Mouse (Mus musculus) cerebellum, adult 2 months (tissue): ENCODE measurements around the gene Hoxd4.

Experiments
- CTCF ChIP-seq: fragments of 200-500 bp; IDR thresholded peaks from 2 replicates; pipeline ENCODE4 v1.5.1; 2011; ENCODE audit warnings: low read depth, mild to moderate bottlenecking, control low read depth, low read length, moderate library complexity, borderline replicate concordance; ENCODE audit not compliant: insufficient read depth
- POLR2A ChIP-seq: fragments of 200-500 bp; IDR thresholded peaks from 2 replicates; pipeline ENCODE4 v1.6.1; 2011; ENCODE audit warnings: low read length, control low read depth, borderline replicate concordance; ENCODE audit not compliant: insufficient read depth

DNA sequence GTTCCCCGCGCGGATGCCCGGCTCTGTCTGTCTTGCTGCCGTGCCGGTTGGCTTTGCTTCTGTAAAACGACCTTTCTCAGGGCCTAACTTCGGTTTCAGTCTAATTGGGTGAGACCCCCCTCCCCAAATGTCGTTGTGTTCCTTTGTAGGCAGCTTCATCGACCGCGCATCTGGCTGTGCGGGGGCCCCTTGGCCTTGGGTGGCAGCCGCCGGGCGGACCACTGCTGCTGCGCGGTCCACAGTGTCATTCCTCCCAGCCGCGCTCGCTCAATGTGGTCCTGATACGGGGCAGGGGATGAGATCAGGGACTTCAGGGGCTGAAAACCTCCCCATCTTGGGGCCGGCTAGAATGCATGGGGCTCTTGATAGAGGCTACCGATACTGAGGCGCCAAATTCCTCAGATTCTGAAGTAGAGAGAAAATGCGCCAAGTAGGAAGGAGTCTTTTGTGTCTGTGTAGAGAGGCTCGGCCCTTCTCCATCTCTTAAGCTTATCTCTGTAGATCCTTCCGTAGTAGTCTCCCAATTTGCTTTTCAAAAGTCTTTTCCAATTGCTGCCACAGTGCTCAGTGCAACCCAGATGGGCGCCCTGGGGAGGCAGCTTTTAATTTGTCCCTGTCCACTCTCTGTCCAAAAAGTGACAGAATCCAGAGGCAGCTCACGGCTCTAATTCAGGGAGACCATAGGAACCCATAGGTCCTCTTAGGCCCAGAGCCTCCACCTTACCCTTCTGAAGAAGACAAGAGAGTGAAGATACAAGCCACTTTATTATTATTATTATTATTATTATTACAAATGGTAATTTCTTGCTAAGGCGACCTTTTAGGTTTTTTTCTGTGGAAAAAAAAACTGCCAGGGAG lies 23.8 kb upstream of the Hoxd4 start:
- TF ChIP-seq POLR2A (no peak), CTCF (no peak)
